Mouse (Mus musculus): ENCODE data around the gene Erc2.

Gene Erc2

DNA sequence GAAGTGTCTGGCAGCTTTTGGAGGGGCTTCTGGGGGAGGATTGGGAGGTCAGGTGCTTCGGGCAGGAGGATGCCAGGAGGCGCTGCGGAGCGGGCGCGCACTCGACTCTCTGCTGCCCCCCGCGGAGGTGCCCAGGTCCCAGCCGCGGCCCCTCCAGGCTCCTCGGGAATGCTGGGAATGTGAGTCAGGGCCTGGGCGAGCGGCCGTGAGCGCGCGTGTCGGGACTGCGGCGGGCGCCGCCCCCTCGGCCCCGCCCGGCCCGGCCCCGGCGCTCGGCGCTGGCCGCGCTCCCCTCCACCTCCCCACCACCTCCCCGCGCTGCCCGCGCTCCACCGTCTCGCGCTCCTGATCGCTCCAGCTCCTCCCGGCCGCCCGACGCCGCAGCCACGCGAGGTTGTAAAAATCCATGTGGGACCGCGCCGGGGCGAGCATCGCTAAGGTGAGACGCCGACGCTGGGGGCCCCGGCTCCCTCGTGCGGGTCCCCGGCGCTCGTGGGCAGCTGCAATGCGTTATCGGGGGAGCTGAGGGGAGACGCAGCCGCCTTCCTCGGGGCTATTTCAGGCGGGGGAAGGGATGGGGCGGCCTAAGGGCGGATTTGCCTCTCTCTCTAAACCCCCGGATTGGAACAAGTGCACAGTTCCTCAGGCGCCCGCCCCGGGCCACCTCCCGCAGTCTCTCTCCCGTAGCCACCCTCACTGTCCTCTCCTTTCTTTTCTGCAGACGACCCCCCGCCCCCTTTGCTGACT lies at the start of gene Erc2:
Gene Erc2, plus strand, starts transcription at position 253 of the 747 bp plus-strand sequence.
- DNase-seq: peak; percentile 91

DNA sequence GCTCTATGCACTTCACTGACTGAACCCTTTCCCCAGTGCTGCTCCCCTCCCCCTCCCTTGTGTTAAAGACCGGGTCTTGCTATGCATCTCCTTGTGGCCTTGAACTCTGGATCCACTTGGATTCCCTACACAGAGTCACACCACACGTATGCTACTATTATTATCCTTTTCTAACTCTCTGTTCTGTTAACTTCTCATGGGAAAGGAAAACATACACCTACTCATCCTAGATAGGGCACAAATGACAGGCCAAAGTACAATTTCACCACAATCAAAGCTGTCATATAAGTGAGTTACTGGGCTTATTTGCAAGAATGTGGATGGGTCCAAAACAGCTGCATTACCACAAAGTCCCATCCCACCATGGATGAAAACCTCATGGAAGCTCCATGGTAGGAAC lies 43.8 kb upstream of the Erc2 start:
- no peak for DNase-seq

DNA sequence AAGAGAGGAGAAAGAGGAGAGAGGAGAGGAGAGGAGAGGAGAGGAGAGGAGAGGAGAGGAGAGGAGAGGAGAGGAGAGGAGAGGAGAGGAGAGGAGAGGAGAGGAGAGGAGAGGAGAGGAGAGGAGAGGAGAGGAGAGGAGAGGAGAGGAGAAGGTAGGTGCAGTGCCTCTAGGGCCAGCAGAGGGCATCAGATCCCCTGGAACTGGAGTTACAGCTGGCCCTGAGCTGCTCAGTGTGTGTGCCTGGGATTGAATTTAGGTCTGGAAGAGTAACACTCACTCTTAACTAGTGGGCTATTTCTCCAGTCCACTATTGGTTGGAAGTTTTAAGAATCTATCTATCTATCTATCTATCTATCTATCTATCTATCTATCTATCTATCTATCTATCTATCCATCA lies 32.6 kb upstream of the Erc2 start:
- peak; percentile 24 for DNase-seq

DNA sequence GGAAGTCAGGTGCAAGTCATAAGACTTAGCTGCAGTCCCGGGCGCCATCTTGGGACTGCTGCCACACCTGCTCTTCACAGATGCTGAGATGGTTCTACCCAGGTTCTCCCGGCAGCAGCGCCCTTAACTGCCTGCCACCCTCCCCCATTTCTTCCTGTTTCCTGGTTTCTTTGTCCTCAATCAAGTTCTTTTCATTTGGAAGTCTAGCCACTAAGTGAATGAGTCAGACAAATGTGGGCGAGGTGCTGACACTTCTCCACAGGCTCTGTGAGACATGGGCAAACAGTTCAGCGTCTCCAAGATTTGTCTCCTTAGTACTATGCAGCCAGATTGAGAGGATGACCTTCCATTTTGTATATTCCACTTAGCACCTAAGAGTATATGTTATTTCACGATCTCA lies 30.1 kb upstream of the Erc2 start:
- no peak for DNase-seq

DNA sequence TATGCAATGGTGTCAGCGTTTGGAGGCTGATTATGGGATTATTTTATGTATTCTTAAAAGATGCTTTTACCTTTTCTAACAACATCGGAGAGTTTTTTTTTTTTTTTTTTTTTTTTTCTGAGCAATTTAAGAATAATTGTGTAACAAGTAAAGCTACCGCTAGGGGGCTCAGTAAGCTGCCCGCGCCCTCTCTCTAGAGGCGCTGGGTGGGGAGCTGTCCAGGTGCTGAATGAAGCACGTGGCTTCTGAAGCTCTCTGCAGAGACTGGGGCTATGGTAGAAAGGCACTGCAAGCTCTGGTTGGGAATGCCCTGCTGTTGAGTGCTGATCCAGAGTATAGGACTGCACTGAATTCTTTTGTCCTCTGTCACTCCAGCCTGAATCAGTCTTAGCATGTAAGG lies 26.0 kb upstream of the Erc2 start:
- DNase-seq: peak; percentile 86

DNA sequence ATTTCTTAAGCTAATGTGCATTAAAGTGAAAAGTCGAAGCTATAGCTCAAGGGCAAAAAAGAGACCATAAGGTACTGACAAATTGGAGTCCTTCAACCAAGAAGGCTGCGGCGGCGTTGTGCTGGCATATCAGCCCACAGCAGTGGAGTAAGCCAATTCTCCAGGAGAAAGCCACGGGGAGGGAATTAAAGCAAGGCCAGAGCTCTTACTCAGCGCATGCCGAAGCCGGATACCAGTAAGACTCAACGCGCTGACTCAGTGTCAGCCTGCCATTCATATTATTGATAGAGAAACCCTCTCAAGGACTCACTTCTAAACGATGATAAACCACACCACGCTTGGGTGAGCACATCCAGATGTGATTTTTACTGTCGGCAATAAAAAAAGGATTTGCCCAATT lies 20.1 kb upstream of the Erc2 start:
- DNase-seq: peak; percentile 39

DNA sequence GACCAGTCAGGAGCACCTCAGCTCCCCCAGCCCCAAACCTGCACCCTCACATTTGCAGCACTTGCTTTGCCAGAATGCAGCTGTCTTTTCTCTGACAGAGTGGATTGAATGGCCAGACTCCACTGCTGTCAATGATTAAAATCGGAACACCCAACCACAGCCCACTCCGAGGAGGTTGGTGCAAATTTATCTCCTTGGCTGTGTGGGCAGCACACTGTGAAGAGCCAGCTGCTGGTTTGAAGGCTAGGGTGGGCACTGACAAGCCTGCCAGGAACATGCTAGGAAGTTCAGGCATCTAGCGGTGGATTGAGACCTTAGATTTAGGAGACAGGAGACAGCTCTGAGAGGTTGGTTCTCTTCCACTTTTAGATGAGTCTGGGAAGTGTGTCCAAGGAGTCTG lies 14.8 kb upstream of the Erc2 start:
- DNase-seq: no peak

DNA sequence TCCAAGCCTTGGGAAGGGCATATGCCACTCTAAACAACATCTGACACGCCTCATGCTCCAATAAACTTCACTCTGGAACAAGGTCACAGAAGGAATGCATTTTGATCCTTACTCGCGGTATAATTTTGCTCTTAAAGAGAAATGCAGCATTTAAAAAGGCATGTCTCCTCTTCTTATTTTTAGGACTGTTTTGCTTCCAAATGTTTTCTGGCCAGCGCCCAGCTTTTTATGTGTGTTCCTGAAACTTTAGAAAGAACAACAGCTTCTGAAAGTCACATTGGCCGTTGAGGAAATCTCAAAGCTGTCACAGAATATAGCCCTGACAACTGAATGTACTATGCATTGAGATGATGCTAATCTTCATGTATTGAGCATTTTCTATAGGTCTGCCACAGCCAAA lies 8.5 kb upstream of the Erc2 start:
- peak; percentile 53 for DNase-seq

DNA sequence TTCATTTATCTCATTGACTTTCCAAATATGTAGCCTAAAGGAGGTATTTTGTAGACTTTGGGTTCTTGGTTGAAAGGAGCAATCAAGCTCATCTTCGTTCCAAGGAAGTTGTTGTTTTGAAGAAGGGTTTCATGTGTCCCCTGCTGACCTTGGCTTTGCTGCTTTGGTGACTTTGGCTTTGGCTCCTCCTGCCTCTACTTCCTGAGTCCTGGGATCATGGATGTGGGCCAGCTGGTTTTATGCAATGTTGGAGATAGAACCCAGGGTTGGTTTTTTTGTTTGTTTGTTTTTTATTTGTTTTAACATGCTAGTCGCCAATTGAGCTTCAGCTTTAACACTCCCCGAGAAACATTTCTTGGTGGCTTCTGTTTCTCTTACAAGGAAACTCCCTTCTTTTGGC lies 4.9 kb upstream of the Erc2 start:
- DNase-seq: no peak

DNA sequence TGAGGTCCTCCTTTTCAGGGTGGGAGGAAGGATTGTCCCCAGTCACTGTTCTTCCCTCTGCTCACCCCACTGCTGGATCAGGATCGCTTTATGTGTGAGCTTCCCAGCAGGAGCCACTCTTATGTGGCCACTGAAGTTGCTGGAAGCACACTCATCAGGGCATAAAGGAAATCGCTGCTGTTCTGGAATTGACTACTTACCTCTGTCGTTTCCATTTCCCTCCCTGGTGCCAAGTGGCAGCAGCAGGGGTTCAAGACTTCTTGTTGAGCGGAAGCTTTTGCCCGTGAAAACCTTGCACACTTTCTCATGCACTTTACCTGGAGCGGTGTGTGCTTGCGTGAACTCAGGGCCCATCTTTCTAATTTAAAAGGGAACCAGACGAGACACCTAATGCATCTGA lies 652 bp upstream of the Erc2 start:
- DNase-seq: no peak

DNA sequence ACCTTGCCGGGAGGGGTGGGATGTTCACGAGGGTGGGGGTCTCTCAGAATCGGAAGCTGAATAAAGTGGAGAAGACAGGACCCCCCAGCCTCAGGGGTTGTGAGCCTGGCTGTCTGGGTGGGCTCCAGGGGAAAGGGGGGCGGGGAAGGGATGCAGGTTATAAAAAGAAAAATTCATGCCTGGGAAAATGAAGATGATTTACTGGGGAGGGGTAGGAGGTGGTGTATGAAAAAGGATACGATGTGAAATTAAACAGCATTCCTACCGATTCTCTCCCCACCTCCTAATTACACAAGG lies 643 bp downstream of the Erc2 start:
- DNase-seq: no peak

DNA sequence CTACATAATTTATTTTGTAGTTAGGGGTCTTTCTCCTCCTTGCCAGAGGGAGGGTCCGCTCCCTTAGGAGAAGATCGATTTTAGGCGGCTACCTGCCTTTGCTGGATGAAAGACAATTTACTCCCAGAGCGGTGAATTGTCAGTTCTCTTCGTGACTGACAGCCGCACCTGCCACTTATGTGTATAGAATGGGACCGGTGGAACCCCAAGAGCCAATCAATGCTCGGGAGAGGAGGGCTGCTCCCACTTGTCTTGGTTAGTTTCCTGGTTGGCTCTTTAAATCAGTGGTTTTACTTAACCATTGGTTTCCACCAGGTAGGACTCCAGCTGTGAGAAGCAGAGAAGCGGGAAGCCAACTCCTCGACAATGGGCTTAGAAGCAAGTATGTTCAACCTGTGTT lies 1.1 kb downstream of the Erc2 start:
- DNase-seq: peak; percentile 83

DNA sequence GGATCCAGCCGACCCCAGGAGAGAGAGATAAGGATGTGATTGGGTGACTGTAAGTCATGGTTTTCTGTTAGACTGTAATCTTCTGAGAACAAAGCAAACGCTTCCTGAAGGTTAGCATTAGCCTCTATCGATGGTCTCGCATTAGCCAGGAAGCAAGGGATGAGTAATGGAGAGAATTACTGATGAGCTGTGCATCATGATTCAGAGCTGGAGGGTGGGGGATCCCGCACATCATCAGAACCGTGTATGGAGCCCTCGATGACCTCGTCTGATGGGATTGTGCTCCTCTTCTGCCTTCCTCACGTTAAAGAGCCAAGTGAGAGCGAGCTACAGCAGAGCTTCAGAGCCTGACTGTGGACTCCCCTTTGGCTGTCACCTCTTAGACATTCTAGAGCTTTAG lies 6.5 kb downstream of the Erc2 start:
- no peak for DNase-seq

DNA sequence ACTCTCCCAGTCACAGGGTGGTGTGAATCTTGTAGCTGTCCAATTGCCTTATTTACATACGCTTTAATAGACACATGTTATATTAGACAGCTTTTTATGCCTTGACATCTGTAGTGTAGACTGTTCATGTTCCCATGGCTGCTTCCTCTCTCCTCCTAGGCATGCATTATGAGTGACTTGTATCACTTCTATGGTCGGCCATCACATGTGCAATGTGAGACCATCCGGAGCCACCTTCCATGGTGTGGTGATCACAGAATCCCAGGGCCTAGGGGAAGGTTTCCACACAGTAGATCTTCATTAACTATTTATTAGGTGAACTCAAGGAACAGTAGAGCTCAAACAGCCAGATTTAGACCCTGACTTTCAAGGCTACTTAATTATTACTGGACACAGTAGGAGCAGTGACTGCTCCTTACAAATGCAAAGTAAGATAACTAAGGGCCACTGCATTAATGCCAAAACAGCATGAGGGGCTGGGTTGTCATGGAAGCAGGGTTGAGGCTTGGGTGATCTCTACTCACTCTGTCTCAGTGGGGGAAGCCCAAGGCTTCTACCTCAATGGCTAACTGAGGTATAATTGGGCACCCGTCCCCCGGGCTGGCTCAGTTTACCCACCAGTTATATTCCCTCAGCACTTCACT lies 7.3 kb downstream of the Erc2 start:
- no peak for DNase-seq

DNA sequence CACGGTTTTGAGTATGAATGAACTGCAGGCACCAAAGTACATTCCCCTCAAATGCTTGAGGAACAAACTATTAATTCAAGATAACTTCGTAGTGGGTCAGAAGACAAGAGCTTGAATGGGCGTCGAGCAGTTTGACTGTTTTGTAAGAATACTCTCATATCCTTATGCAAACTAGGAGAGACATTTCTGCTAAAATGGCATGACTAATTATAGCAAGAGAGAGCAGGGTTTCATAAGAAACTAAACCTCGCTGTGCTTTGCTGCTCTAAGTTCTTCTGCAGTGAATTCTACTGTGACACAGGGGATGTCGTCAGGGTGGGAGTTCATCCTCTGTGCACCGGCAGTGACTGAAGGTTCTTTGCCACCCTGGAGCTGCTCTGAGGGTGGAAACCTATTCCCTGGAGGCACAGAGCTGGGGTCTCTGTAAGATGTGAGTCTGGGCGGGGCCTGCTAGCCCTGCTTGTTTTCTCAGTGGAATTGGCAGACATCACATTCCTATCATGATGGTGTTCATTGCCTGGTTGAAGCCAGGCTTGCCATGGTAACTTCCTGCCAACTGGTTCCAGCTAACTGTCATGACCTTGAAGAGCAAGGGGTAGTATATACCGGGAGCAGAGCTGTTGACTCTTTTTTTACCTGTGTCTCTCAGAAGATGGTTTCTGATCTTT lies 8.9 kb downstream of the Erc2 start:
- no peak for DNase-seq

DNA sequence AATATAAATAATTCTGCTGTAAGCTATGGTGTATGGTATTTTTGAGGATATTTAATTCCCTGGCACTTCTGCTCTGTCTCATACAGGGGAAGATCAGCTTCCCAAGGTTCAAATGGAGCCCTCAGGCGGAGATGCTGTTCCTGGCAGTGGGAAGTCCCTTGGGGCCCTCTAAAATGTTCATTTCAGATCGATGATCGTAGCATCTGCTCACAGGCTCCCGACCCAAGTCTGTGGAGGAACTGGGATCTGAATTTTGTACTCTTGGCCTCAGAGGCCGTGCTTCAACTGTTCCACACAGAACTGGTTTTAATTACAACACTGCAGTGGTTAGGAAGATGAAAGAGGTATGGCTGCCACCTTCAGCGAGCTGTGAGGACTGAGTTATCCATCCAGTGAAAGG lies 12.5 kb downstream of the Erc2 start:
- peak; percentile 24 for DNase-seq

DNA sequence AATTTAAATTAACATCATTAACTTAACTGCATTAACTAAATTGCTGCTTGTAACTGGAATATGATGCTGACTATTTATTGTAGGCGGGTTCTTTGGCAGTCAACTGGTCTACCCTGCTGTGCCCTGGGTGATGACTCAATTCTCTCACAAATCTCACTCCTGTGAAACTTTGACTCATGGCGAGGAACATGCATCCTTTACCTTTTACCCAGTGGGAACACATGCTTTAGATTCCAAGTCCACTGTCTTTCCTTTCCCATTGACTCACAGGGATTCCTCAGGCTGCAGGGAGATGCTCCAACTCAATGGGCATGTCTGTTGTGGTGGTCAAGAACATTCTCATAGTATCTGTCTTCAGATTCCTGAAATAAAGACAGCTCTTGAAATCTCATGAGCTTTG lies 14.3 kb downstream of the Erc2 start:
- no peak for DNase-seq

DNA sequence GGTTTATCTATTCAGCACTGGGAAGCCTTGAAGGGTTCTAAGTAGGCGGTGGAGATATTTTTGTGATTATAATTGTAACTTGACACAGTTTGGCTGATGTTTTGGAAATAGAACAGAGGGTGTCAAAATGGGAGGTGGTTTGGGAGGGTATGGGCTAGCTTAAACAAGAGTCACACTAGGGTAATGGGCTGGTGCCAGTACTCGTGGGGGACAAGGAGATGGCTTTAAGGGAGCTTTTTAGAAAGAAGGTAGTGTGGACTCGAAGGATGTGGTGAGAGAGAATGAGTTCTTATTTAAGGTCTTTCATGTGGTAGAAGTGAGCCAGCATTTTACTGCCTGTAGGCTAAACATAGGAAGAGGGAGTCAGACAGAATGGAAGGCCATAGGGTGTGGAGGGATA lies 19.2 kb downstream of the Erc2 start:
- no peak for DNase-seq

DNA sequence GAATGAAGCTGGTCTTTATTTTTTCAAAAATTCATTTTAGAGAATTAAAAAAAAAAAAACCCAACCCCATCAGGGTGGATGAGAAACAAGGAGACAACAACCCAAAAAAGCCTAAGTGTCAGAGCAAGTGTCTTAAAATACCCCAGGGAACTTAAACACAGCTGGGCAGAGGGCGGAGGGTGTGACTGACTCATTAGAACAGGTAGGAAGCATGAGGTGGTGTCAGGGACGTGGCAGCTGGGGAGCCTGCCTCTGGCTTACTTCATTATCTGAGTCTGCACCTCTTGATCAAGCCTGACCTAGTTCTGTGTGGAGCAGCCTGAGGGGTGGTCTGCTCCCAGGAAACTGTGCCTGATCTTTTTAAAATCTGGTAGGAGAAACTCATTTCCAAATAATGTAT lies 20.8 kb downstream of the Erc2 start:
- peak; percentile 42 for DNase-seq

DNA sequence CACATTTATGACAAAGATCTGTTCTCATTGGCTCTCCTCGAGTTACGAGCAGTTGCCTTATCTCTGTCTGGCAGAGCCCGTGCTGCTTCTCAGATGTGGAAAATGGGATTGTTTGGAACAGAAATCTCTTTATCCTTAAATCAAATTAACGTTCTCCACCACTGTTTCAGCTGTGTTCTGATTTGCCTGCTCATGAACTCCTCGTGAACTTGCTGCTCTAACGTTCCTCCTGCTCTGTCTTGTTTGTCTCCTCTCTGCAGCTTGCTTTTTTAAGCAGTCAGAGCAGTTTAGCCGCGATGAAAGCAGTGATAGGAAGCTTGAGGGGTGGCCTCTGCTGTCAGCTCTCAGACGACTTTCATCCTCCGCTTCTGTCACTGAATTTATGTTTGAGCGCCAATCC lies 32.4 kb downstream of the Erc2 start:
- DNase-seq: no peak

DNA sequence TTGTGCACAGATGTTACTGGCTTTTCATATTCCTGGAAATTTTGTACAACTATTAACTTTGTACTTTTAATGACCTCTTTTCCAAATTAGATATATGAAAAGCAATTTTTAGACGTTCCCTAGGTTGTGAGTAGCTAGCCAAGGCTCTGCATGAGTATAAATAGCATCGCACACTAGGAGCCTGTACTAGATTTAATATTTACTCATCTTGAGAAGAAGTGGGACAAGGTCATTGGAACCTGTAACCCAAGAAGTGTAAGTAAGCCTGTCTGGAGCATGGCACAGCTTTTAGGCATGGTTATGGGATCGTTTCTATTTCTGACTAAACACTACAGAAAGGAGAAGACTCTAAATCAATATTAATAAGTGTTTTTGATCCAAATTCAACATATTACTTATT lies 36.4 kb downstream of the Erc2 start:
- no peak for DNase-seq

DNA sequence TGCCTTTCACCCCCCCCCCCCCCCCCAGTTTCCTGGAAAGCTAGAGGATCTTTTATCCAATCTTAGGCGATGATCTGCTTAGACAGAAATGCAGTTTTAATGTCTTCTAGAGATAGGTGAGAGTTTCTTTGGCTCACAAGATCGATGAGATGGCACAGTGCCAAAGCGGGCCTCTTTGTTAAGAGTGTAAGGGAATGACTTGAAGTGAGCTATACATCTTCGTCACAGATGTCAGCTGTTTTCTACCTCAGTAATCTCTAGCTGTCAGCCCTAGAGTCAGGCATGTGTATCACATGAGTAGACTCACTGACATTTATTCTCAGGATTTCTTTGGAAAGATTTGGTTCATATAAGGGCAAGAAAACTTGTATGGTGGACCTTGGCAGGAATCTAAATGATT lies 39.2 kb downstream of the Erc2 start:
- peak; percentile 24 for DNase-seq

DNA sequence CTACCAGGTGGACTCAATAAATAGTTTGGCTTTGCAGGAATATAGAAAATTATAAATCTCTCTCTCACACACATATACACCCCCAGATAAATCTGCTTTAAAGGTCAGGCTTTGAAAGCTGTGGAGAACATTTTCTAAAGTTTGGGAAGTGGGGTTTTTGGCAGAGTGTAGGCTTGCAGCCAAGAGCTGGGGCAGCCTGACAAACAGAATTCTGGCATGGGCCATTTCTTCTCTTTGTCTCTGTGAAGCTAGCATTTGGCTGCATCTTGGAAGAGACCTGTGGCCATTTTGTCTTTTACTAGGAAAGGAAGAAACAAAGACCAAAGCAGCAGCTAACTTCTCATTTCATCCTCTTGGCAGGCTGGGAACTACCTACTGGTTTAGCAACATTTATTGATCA lies 40.0 kb downstream of the Erc2 start:
- no peak for DNase-seq

DNA sequence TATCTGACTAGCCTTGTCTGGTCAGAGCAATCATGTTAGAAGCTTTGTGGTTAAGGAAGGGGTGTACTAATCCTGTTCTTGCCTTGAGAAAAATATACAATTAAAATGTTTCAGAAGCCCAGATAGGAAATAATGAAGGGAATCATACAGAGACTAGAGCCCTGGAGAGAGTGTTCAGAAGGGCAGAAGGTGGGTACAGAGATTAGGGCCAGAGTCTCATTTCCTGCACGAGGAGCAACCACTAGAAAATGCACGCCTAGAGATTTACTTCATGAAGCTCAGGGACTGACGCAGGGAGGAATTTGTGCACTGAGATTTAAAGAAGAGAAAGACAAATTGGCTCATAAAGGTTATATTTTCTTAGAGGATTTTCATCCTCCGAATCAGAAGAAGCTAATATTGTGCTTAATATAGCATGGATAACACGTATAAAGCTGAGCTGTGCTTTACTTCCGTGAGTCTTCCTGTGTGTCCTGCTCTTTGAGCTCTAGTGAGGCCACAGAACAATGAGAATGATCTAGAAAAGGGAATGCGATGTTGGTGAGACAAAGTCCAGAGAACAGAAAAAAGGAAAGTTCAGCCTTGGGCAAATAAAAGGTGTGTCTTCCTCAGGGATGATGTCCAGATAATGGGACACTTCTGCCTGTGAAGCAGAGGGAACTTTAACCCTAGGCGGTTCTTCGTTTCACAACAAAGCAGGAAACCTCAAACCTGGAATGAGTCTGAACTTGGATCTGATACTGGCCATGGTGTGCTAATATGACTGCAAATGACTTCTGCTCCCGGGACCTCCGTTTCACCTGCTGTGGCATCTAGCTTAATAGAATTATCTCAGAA lies 45.0 kb downstream of the Erc2 start:
- DNase-seq: no peak
